Mouse (Mus musculus) hindbrain, embryonic 16.5 days (tissue): Measurements from ENCODE around the gene Gata1. TPM values are rescaled to one million over a fixed set of nuclear protein-coding genes. Genes with fewer than 3 reads are reported as not detected.
"Not testable (repeated sequence)": the region's sequence is repeated elsewhere in the genome, so short reads cannot be mapped to it uniquely, and the experiment has no call there.

Experiments used
- ATAC-seq: fragments of 200-750 bp; cut with Nextera tagmentation; 2 replicates; pipeline ENCODE4 v1.8.0; 2017; ENCODE audit warnings: moderate TSS enrichment, moderate library complexity
- H3K27ac ChIP-seq: fragments of 300-500 bp; sonication (generic); 2 replicates; pipeline ENCODE4 v1.5.1; 2014; ENCODE audit warnings: low read depth, mild to moderate bottlenecking, control low read depth, low read length, moderate library complexity
- H3K27me3 ChIP-seq: fragments of 300-500 bp; sonication (generic); replicated peaks from 2 replicates; pipeline ENCODE4 v1.6.1; 2014; ENCODE audit warnings: low read length; ENCODE audit not compliant: control insufficient read depth, insufficient read depth
- H3K36me3 ChIP-seq: fragments of 300-500 bp; sonication (generic); 2 replicates; pipeline ENCODE4 v1.6.1; 2014; ENCODE audit warnings: mild to moderate bottlenecking, low read length, moderate library complexity, mixed read lengths; ENCODE audit not compliant: control insufficient read depth, insufficient read depth
- H3K4me1 ChIP-seq: fragments of 300-500 bp; sonication (generic); 2 replicates; pipeline ENCODE4 v1.6.1; 2014; ENCODE audit warnings: low read depth, low read length; ENCODE audit not compliant: control insufficient read depth, insufficient read depth
- H3K4me2 ChIP-seq: fragments of 300-500 bp; sonication (generic); 2 replicates; pipeline ENCODE4 v1.6.1; 2014; ENCODE audit warnings: mild to moderate bottlenecking, low read length, control low read depth, moderate library complexity
- H3K4me3 ChIP-seq: fragments of 300-500 bp; sonication (generic); 2 replicates; pipeline ENCODE4 v1.5.1; 2014; ENCODE audit warnings: mild to moderate bottlenecking, low read length, control low read depth, moderate library complexity
- H3K9ac ChIP-seq: fragments of 300-500 bp; sonication (generic); 2 replicates; pipeline ENCODE4 v1.6.1; 2014; ENCODE audit warnings: low read depth, mild to moderate bottlenecking, control low read depth, low read length, moderate library complexity
- H3K9me3 ChIP-seq: fragments of 300-500 bp; sonication (generic); 2 replicates; pipeline ENCODE4 v1.6.1; 2014; ENCODE audit warnings: mild to moderate bottlenecking, low read length, moderate library complexity; ENCODE audit not compliant: control insufficient read depth
- WGBS: fragments of 180-500 bp; shearing (Covaris S2); extraction: QIAGEN DNeasy Blood & Tissue Kit; methylation state at CpG from one replicate; pipeline ENCODE4 v1.1.7; 2014; 5-methylcytosine and 5-hydroxymethylcytosine counted together
- polyA plus RNA-seq: library from polyadenylated mRNA; unstranded; fragments of >200 nt; fragmentation: Nextera tagmentation; extraction: Ambion mirVana; gene quantifications from 2 replicates; pipeline ENCODE4 v1.2.1, GENCODE M21; 2015

The Gata1 gene
- polyA plus RNA-seq, 1 experiment from 2014 or later: 0.08 TPM

GRCm38 (mm10) chrX:8009356-8009755 is 31.5 kb upstream of the Gata1 start:
- H3K9me3 ChIP-seq, H3K9ac ChIP-seq, H3K4me3 ChIP-seq, ATAC-seq, H3K27me3 ChIP-seq, H3K4me2 ChIP-seq, H3K4me1 ChIP-seq, H3K27ac ChIP-seq, H3K36me3 ChIP-seq: not testable (repeated sequence)
- WGBS: 90% methylated on average over 4 of the region's 4 CpGs

- Histone ChIP-seq H3K4me1 (no peaks in the 10 kb centered on the region), H3K9ac (no peak overlapping the region), H3K36me3 (no peaks in the 10 kb centered on the region), H3K27me3 (no peaks in the 10 kb centered on the region), H3K4me2 (no peak overlapping the region), H3K27ac (no peak overlapping the region), H3K4me3 (no peak overlapping the region), H3K9me3 (no peaks in the 10 kb centered on the region)
- WGBS: 32% methylated on average over 5 of the region's 5 CpGs
- ATAC-seq: no peak
Measured at GRCm38 (mm10) chrX:8008543-8008942, 30.7 kb upstream of the Gata1 start.

GRCm38 (mm10) chrX:8002971-8003370 is 25.1 kb upstream of the Gata1 start:
- H3K36me3 ChIP-seq: no peaks in the 10 kb centered on the region
- no peak overlapping the region for H3K4me2 ChIP-seq
- no peaks in the 10 kb centered on the region for H3K9me3 ChIP-seq
- no peak overlapping the region for H3K4me3 ChIP-seq
- H3K27ac ChIP-seq: no peak overlapping the region
- H3K4me1 ChIP-seq: no peaks in the 10 kb centered on the region
- 51% methylated on average over 4 of the region's 4 CpGs for WGBS
- no peaks in the 10 kb centered on the region for H3K27me3 ChIP-seq
- no peak overlapping the region for H3K9ac ChIP-seq
- ATAC-seq: no peak

- WGBS: 43% methylated on average over 5 of the region's 5 CpGs
- Histone ChIP-seq H3K4me1 (no peaks in the 10 kb centered on the region), H3K27me3 (no peaks in the 10 kb centered on the region), H3K36me3 (no peaks in the 10 kb centered on the region), H3K9ac (no peak overlapping the region), H3K27ac (no peak overlapping the region), H3K4me2 (no peak overlapping the region), H3K9me3 (no peaks in the 10 kb centered on the region), H3K4me3 (no peak overlapping the region)
- no peak for ATAC-seq
Measured at GRCm38 (mm10) chrX:8002001-8002400, 24.1 kb upstream of the Gata1 start.

- no peak overlapping the region for H3K9ac ChIP-seq
- H3K9me3 ChIP-seq: no peaks in the 10 kb centered on the region
- no peak overlapping the region for H3K4me3 ChIP-seq
- no peak for ATAC-seq
- H3K36me3 ChIP-seq: no peaks in the 10 kb centered on the region
- no peaks in the 10 kb centered on the region for H3K4me1 ChIP-seq
- H3K4me2 ChIP-seq: no peak overlapping the region
- 84% methylated on average over 3 of the region's 3 CpGs for WGBS
- H3K27me3 ChIP-seq: no peaks in the 10 kb centered on the region
- H3K27ac ChIP-seq: no peak overlapping the region
Measured at GRCm38 (mm10) chrX:8000546-8001192, 22.8 kb upstream of the Gata1 start.

- ATAC-seq: no peak
- no peak overlapping the region for H3K27ac ChIP-seq
- no peaks in the 10 kb centered on the region for H3K27me3 ChIP-seq
- H3K9ac ChIP-seq: no peak overlapping the region
- no peak overlapping the region for H3K4me3 ChIP-seq
- H3K4me2 ChIP-seq: no peak overlapping the region
- H3K9me3 ChIP-seq: no peaks in the 10 kb centered on the region
- 74% methylated on average over 10 of the region's 10 CpGs for WGBS
- H3K4me1 ChIP-seq: no peaks in the 10 kb centered on the region
- no peaks in the 10 kb centered on the region for H3K36me3 ChIP-seq
Measured at GRCm38 (mm10) chrX:7993068-7993735, 15.3 kb upstream of the Gata1 start.

- ATAC-seq: no peak
- Histone ChIP-seq H3K4me2 (no peak overlapping the region), H3K4me3 (no peak overlapping the region), H3K27ac (no peak overlapping the region), H3K9me3 (no peaks in the 10 kb centered on the region), H3K36me3 (no peaks in the 10 kb centered on the region), H3K27me3 (no peaks in the 10 kb centered on the region), H3K9ac (no peak overlapping the region), H3K4me1 (no peaks in the 10 kb centered on the region)
- WGBS: 64% methylated on average over 8 of the region's 8 CpGs
Measured at GRCm38 (mm10) chrX:7992379-7993067, 14.7 kb upstream of the Gata1 start.

- H3K27me3 ChIP-seq: no peaks in the 10 kb centered on the region
- H3K27ac ChIP-seq: no peak overlapping the region
- 89% methylated on average over 7 of the region's 7 CpGs for WGBS
- H3K36me3 ChIP-seq: no peaks in the 10 kb centered on the region
- no peak overlapping the region for H3K4me2 ChIP-seq
- ATAC-seq: no peak
- no peaks in the 10 kb centered on the region for H3K9me3 ChIP-seq
- no peaks in the 10 kb centered on the region for H3K4me1 ChIP-seq
- H3K4me3 ChIP-seq: no peak overlapping the region
- no peak overlapping the region for H3K9ac ChIP-seq
Measured at GRCm38 (mm10) chrX:7981368-7981767, 3.5 kb upstream of the Gata1 start.

- Histone ChIP-seq H3K27ac (no peak overlapping the region), H3K9ac (no peak overlapping the region), H3K9me3 (no peaks in the 10 kb centered on the region), H3K4me1 (no peaks in the 10 kb centered on the region), H3K27me3 (no peaks in the 10 kb centered on the region), H3K4me3 (no peak overlapping the region), H3K4me2 (no peak overlapping the region), H3K36me3 (no peaks in the 10 kb centered on the region)
- no peak for ATAC-seq
- 69% methylated on average over 3 of the region's 4 CpGs for WGBS
Measured at GRCm38 (mm10) chrX:7971292-7971691, 6.6 kb downstream of the Gata1 start.
